Mouse (Mus musculus): ENCODE measurements at regions not wholly inside any gene's neighbourhood (a gene's known extent, or its start where the extent isn't known, plus 50 kb on each side); places are given as distances from the start of the nearest gene placed in this dataset.

DNA sequence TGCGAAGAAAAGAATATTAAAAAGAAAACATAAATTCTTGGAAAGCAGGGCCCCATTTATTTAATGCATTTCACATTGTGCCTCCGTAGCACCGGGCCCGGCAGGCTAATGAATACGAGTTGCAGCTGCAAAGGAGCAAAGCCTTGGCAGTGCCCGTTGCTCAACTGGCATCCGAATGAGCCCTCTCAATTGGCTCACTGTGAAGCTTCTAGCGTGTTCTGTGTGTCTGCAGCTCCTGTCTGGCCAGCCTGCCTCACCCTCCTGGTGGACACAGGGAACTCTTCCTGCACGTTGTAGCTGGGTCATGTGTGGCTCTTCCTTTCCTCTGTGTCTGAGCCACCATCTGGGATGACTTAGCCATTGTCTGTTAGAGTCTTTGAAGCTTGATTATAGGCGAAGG, 256.1 kb downstream of the Pax1 start:
- no peak for TF ChIP-seq CTCF (IDR thresholded peaks at IDR 0.05; ENCODE audit: low read depth)
- no peak for TF ChIP-seq EP300 (IDR thresholded peaks at IDR 0.05; ENCODE audit: low read depth)

Measured in heart, postnatal 0 days (tissue).